Mouse (Mus musculus) pancreas, adult 10 weeks (tissue): ENCODE results near the gene BC080695. TPM values are rescaled to one million over a fixed set of nuclear protein-coding genes. Genes with fewer than 3 reads are reported as not detected.

Experiments used
- polyA plus RNA-seq: library from polyadenylated mRNA; stranded (reverse); fragments of 350-450 nt; fragmentation: Illumina TruSeq; extraction: RNeasy Lipid Tissue Mini Kit (QIAGEN cat#74804); gene quantifications from one replicate; pipeline ENCODE4 v1.2.3, GENCODE M21; 2015; ENCODE audit warnings: low read depth, low replicate concordance; ENCODE audit not compliant: insufficient read depth

BC080695 gene
- polyA plus RNA-seq: not detected

GRCm38 (mm10) chr4:143551400-143551799, at the start of gene BC080695, which contains the start of gene Gm13057:
TSS of gene BC080695 (plus strand) at chr4:143551700.
TSS of gene Gm13057 (plus strand) at chr4:143551709.

GRCm38 (mm10) chr4:143511043-143511442, 40.5 kb upstream of the BC080695 start, which contains the start of gene Gm13043:
TSS of gene Gm13043 (plus strand) at chr4:143511343.

GRCm38 (mm10) chr4:143535654-143536053, 15.8 kb upstream of the BC080695 start, which contains the start of gene Gm13040:
TSS of gene Gm13040 (plus strand) at chr4:143535954.

GRCm38 (mm10) chr4:143614703-143615102, 63.2 kb downstream of the BC080695 start, which contains the start of gene Gm13083:
TSS of gene Gm13083 (plus strand) at chr4:143615003.

Other genes starting within 250 kb of the BC080695 start
- not detected for gene Lrrc38, start 201.9 kb upstream of the BC080695 start, polyA plus RNA-seq
- not detected for gene Pramel1, start 157.3 kb upstream of the BC080695 start, polyA plus RNA-seq
- gene Pramef8, start 139.3 kb upstream of the BC080695 start, polyA plus RNA-seq: 3.4 TPM
- gene Oog4, start 101.4 kb upstream of the BC080695 start, polyA plus RNA-seq: not detected
- not detected for gene Gm13043, start 40.4 kb upstream of the BC080695 start, polyA plus RNA-seq
- gene Gm13040, start 15.7 kb upstream of the BC080695 start, polyA plus RNA-seq: not detected
- not detected for gene Gm13057, start within 50 bp of the BC080695 start, polyA plus RNA-seq
- not detected for gene Gm13083, start 63.3 kb downstream of the BC080695 start, polyA plus RNA-seq
- gene Gm13088, start 105.5 kb downstream of the BC080695 start, polyA plus RNA-seq: not detected
- not detected for gene Gm13089, start 151.0 kb downstream of the BC080695 start, polyA plus RNA-seq
- not detected for gene Gm13078, start 167.8 kb downstream of the BC080695 start, polyA plus RNA-seq
- not detected for gene Gm13023, start 237.7 kb downstream of the BC080695 start, polyA plus RNA-seq